Mouse (Mus musculus) regulatory T cell (primary cell): ENCODE measurements around the gene Gm49711.

ENCODE experiments used
- in situ Hi-C: fragments of 300-600 bp; cut with MboI, MseI; formaldehyde crosslinking; loops from one replicate; pipeline ENCODE4 v1.15.1; 2025; ENCODE audit warnings: high pct_unique_total_duplicates

Gene Gm49711

GRCm38 (mm10) chr16:92177718-92178117 is 119.6 kb downstream of the Gm49711 start:
- in situ Hi-C loops, result no loop called here

DNA sequence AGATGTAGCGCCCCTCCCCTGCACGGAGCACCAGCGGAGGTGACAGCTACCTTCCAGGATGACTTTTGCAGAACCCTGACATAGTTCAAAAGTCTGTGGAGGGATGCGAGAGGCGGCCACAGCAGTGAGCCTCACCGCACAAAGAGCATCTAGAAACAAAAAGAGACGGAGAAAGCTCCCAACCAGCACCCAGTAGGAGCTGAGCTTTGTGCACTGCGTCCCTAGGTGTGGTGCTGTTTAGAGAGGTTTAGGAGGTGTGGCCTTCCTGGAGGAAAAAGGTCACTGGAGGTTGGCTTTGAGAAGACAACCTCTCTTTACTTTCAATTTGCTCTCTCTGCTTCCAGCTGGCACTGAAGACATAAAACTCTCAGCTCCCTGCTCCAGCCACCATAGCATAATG is 121.2 kb downstream of the Gm49711 start:
- in situ Hi-C loops, result no loop called here

GRCm38 (mm10) chr16:92183477-92183876 is 125.4 kb downstream of the Gm49711 start:
- in situ Hi-C loops, result no loop called here

DNA sequence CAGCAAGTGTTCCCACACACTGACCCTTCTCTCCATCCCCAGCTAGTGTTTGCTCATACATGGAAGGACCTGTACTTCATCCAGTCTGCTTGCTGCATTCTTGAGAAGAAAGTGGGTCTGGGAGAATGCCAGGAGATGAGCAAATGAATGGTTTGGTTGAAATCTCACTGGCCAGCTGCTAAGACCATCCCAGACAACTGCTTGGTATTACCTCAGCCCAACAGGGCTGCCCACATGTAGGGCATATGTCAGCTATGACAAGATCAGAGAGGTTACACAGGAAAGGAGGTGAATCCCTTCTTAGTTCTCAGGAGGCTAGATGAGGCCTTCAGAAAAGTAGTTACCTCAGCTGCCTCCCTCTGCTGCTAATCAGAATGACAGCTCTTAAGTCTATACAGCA is 132.5 kb downstream of the Gm49711 start:
- in situ Hi-C loops, result no loop called here

GRCm38 (mm10) chr16:92195094-92195493 is 137.0 kb downstream of the Gm49711 start:
- in situ Hi-C loops, result no loop called here

DNA sequence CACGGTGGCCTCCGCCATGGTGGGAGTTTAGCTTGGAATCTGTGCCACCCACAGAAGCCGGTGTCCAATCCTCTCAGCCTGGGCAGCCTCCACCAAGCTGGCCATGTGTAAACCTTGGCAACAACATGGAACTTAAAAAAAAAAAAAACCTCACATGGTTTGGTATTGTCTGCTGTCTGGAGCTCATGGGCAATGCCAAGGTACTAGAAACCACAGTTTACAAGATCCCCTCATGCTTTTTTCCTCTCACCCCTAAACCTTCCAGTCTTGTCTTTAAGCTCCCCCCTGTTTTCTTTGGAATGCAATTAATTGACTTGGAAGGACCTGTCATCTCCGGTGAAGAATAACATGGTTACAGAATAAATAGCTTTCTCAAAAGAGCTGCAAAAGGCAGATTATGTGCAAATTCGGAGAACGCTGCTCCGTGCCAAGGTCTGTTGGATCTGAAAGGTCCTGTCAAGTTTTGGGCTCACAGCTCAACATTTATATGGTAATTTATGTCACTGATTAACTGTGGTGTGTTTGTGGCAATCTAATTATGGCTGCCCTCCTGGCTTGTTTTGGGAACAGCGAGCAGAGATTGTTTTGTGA is 138.7 kb downstream of the Gm49711 start:
- in situ Hi-C loops, result no loop called here

DNA sequence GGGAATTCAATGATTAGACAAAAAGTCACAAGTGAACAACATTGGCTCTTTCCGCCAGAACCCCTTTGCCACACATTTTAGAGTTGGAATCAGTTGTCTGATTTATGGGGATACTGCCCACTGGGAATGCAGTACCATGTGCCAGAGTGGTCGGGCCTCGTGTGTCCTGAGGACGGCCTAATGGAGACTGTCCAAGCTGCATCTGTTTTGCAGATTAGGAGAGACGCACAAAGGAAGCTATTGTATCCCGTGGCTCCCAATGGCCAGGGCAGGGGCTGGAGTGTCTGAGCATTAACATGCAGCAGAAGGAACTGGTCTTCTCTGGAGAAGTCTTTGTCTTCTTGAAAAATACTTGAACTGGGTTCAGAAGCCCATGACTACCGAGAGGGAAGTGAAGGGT is 142.5 kb downstream of the Gm49711 start:
- in situ Hi-C loops, result no loop called here

- in situ Hi-C loops, result no loop called here
Measured at GRCm38 (mm10) chr16:92203599-92203998, 145.5 kb downstream of the Gm49711 start.

GRCm38 (mm10) chr16:92209291-92209781 is 151.2 kb downstream of the Gm49711 start:
- in situ Hi-C loops, result no loop called here

GRCm38 (mm10) chr16:92210316-92210715 is 152.2 kb downstream of the Gm49711 start:
- in situ Hi-C loops, result loop anchor here (5.0 kb wide), 1 partner anchor 1027 kb away; no protein-coding TSS in a partner anchor

GRCm38 (mm10) chr16:92213911-92214310 is 155.8 kb downstream of the Gm49711 start:
- in situ Hi-C loops, result loop anchor here (5.0 kb wide), 1 partner anchor 1023 kb away; no protein-coding TSS in a partner anchor

DNA sequence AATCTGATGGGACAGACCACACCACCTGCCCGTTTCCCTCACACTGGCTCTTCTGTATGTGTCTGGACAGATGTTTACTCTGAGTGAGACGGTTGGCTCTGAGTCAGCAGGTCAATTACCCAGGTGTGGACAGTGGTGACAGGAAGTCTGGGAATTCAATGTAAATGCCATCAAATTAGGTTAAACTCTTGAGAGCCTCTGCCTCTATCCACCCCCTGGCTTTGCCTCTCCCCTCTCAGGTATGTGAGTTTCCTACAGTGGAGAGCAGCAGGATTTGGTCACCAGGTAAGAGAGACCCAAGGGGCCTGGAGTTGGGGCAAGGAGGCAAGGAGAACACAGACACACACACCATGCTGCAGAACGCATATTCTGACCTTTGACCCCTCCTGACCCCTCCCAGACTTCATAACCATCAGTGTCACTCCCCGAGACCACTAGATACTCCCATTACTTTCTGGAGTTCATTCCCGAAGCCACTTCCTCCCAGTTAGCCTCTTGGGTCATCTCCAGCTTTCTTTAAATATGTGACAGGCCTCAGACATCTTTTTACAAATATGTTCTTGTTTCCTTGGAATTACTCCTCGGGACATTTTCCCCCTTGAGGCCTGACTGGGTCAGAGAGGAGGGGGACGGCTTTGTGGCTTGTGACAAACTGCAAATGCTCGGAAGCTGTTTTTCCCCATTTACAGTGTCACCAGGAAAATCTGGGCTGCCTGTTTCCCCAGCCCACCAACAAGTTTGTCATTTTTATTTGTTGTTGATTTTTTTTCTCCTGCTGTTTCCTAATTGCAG is 157.7 kb downstream of the Gm49711 start:
- in situ Hi-C loops, result no loop called here

DNA sequence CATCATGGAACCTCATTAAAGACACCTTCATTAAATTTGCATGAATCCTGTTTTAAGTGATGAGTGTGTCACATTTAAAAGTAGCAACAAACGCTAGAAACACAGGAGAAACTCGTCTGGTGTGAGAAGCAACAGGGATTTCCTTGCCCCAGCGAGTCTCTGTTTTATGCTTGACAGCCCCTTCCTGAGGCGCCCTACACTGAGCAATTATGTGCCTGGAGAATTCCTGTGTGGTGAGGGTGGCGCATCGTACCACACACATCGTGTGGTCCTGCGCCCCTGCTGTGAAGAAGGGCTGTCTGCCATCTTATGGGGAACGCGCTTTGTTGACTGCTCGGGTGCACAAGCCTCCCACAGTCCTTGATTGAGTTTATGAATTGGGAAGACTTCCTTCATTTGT is 162.6 kb downstream of the Gm49711 start:
- in situ Hi-C loops, result no loop called here

GRCm38 (mm10) chr16:92228332-92228919 is 170.3 kb downstream of the Gm49711 start:
- in situ Hi-C loops, result no loop called here

DNA sequence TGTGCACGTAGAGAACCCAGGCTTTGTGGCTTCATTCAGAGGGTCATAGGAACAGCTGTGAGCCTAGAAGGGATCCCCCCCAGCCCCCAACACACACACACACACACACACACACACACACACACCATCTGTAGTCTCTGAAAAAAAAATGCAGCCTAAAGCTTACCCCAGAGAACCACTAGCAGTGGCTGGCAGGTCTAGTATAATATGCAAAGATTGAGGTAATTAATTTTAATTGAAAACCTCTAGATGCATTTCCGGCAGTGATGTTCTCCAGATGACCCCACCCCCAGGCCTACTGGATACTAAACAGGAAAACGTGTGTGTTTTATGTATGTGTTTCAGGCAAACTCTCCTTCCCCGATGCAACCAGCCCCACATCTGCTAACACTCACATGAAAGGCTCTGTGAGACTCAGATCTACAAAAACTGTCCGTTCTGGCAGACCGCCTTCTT is 172.4 kb downstream of the Gm49711 start:
- in situ Hi-C loops, result no loop called here

DNA sequence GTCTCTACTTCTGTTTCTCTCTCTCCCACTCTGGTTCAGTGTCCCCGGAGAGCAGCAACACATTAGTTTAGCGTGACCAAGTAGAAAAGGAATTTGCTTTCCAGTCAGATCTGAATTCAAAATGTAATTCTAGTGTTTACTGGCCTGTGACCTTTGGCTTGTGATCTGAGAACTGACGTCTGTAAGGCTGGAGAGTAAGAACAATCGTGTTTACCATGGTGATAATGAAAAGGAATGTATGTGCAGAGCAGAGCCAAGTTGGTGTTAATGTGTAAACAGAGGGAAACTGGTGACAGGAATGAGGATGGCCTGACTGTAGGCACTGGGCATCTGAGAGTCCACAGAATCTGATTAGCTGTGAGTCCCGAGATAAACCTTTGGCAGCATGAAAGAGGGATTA is 176.4 kb downstream of the Gm49711 start:
- in situ Hi-C loops, result no loop called here

GRCm38 (mm10) chr16:92235222-92235621 is 177.1 kb downstream of the Gm49711 start:
- in situ Hi-C loops, result no loop called here
